In genomic region chr3:145614362-145615115, GRCm38 (mm10) we compare ENCODE assay signal across 8 mouse cellular contexts. TPM values are rescaled to one million over a fixed set of nuclear protein-coding genes. Genes with fewer than 3 reads are reported as not detected.
DNase-seq lines count a peak whose midpoint lies in the region; ATAC-seq and TF ChIP-seq lines count a peak whose summit lies in the region.

No protein-coding gene starts in this region.

- H3K27ac ChIP-seq in heart, embryonic 12.5 days (ENCODE audit: poor library complexity, severe bottlenecking) = no peak overlapping the region
- peak overlapping the region; percentile 63 for H3K27ac ChIP-seq in kidney, embryonic 14.5 days (ENCODE audit: low read depth, low read length)

- H3K4me3 ChIP-seq in heart, embryonic 12.5 days = no peak overlapping the region
- H3K4me3 ChIP-seq in kidney, embryonic 14.5 days (ENCODE audit: low read length) = no peak overlapping the region

- no peaks in the 10 kb centered on the region for H3K27me3 ChIP-seq in heart, embryonic 12.5 days (replicated peaks)
- no peaks in the 10 kb centered on the region for H3K27me3 ChIP-seq in kidney, embryonic 14.5 days (ENCODE audit: control insufficient read depth, insufficient read depth, low read length)

- H3K9ac ChIP-seq in heart, embryonic 12.5 days = 0 out of 2 replicates have a peak overlapping the region, but pooled peaks have one; percentile 32
- no peak overlapping the region for H3K9ac ChIP-seq in kidney, embryonic 14.5 days (ENCODE audit: low read depth, low read length)

- H3K36me3 ChIP-seq in heart, embryonic 12.5 days = no peaks in the 10 kb centered on the region
- no peaks in the 10 kb centered on the region for H3K36me3 ChIP-seq in kidney, embryonic 14.5 days (ENCODE audit: control insufficient read depth, insufficient read depth, low read length)

- peak overlapping the region; percentile 37 for H3K4me2 ChIP-seq in heart, embryonic 12.5 days
- peak overlapping the region; percentile 15 for H3K4me2 ChIP-seq in kidney, embryonic 14.5 days (replicated peaks; ENCODE audit: low read depth, low read length)

- WGBS in heart, embryonic 12.5 days = 20% methylated on average over 17 of the region's 17 CpGs
- WGBS in kidney, embryonic 14.5 days = 12% methylated on average over 17 of the region's 17 CpGs

- H3K4me1 ChIP-seq in heart, embryonic 12.5 days (replicated peaks) = peaks cover 27% of the 10 kb centered on the region
- peaks cover 14% of the 10 kb centered on the region for H3K4me1 ChIP-seq in kidney, embryonic 14.5 days (ENCODE audit: control insufficient read depth, insufficient read depth, low read length)

- DNase-seq in 3T3-L1 (ENCODE audit: low read depth, low spot score) = peak; percentile 33
- DNase-seq in brain, embryonic 14.5 days (ENCODE audit: low read depth) = peak; percentile 73
- DNase-seq in frontal cortex, postnatal 14 days (ENCODE audit: low spot score in 2 of 2) = no peak
- DNase-seq in spleen, postnatal 36 days (ENCODE audit: low spot score in 2 of 2) = no peak

- ATAC-seq in heart, embryonic 12.5 days (ENCODE audit: insufficient number of reproducible peaks, low FRiP score) = peak; percentile 29; the same call in 1 of the 2 replicates
- ATAC-seq in kidney, embryonic 14.5 days (ENCODE audit: low FRiP score, low TSS enrichment) = peak; percentile 50
- peak; percentile 33; the same call in 1 of the 2 replicates for ATAC-seq in megakaryocyte progenitor cell, adult 5-6 weeks (replicated peaks; ENCODE audit: poor library complexity)
- no peak for ATAC-seq in megakaryocyte, adult 5-6 weeks (ENCODE audit: poor library complexity, severe bottlenecking)

- no peak for TF ChIP-seq POLR2A in brain, embryonic 14.5 days (IDR thresholded peaks at IDR 0.05; ENCODE audit: borderline replicate concordance, extremely low read depth, insufficient read depth, insufficient read length, poor library complexity, severe bottlenecking)

- TF ChIP-seq CTCF in brain, embryonic 14.5 days (IDR thresholded peaks at IDR 0.05; ENCODE audit: borderline replicate concordance, extremely low read depth, insufficient read depth, insufficient read length) = no peak

- no peaks in the 10 kb centered on the region for H3K9me3 ChIP-seq in heart, embryonic 12.5 days (replicated peaks)
- no peaks in the 10 kb centered on the region for H3K9me3 ChIP-seq in kidney, embryonic 14.5 days (ENCODE audit: control insufficient read depth, low read length)

RNA-seq across cellular contexts. Expression of gene Ccn1, which starts 35.2 kb away (rescaled TPM):
- 12.9 and 17.3 TPM in 2 replicates for polyA plus RNA-seq in brain, embryonic 14.5 days (2012; rRNA removed)
- 93.5 and 100 TPM in 2 replicates for polyA plus RNA-seq in heart, embryonic 12.5 days (2016; fragmentation: Nextera tagmentation; extraction: Ambion mirVana)
- polyA plus RNA-seq in kidney, embryonic 14.5 days (2014; fragmentation: Nextera tagmentation; extraction: Ambion mirVana) = 22.4 and 30.9 TPM in 2 replicates
- total RNA-seq in megakaryocyte progenitor cell, adult 5-6 weeks (2015) = not detected in 2 replicates
- not detected in 2 replicates for total RNA-seq in megakaryocyte progenitor cell, adult 5-6 weeks (2017)
- total RNA-seq in megakaryocyte, adult 5-6 weeks (2015) = not detected in 2 replicates
- total RNA-seq in megakaryocyte, adult 5-6 weeks (2017) = 0.08 and 0.15 TPM in 2 replicates

RNA-seq across cellular contexts. Expression of gene Znhit6, which starts 38.5 kb away (rescaled TPM):
- polyA plus RNA-seq in brain, embryonic 14.5 days (2012; rRNA removed) = 14.5 and 20.9 TPM in 2 replicates
- polyA plus RNA-seq in heart, embryonic 12.5 days (2016; fragmentation: Nextera tagmentation; extraction: Ambion mirVana) = 26.8 and 30.5 TPM in 2 replicates
- polyA plus RNA-seq in kidney, embryonic 14.5 days (2014; fragmentation: Nextera tagmentation; extraction: Ambion mirVana) = 36.2 and 41.7 TPM in 2 replicates
- 51.8 and 56.9 TPM in 2 replicates for total RNA-seq in megakaryocyte progenitor cell, adult 5-6 weeks (2015)
- total RNA-seq in megakaryocyte progenitor cell, adult 5-6 weeks (2017) = 25.2 and 34.4 TPM in 2 replicates
- total RNA-seq in megakaryocyte, adult 5-6 weeks (2015) = 14.0 and 20.3 TPM in 2 replicates
- 11.4 and 13.8 TPM in 2 replicates for total RNA-seq in megakaryocyte, adult 5-6 weeks (2017)

Comparison
In these comparisons a context has a peak if more than half of its experiments do, and no peak if none do; other contexts are left out.
1. DNase-seq: peak in 3T3-L1 (single experiment) and brain, embryonic 14.5 days (single experiment); none in frontal cortex, postnatal 14 days (0 of 2) and spleen, postnatal 36 days (0 of 2).